Mouse (Mus musculus) CH12.LX (cell line): Measurements from ENCODE around the gene Nod2. TPM values are rescaled to one million over a fixed set of nuclear protein-coding genes. Genes with fewer than 3 reads are reported as not detected.

Experiments
- DNase-seq: peaks from one replicate; pipeline ENCODE4 v3.0.0-alpha.2; 2013; ENCODE audit errors: extremely low read depth
- H3K27ac ChIP-seq: 2 replicates; pipeline ENCODE4 v1.5.1; 2012; ENCODE audit warnings: low read depth, mild to moderate bottlenecking, control low read depth, moderate library complexity; ENCODE audit not compliant: insufficient read depth
- H3K27me3 ChIP-seq: replicated peaks from 2 replicates; pipeline ENCODE3; 2012; ENCODE audit warnings: inconsistent platforms
- H3K36me3 ChIP-seq, 2 experiments: replicated peaks in 1 of 2; 2 replicates each; pipeline versions ENCODE3 to v1.6.1; 2012; ENCODE audit warnings: inconsistent platforms in 1 of 2, low read length in 1 of 2, mild to moderate bottlenecking in 1 of 2, mixed read lengths in 1 of 2, moderate library complexity in 1 of 2; ENCODE audit not compliant: control insufficient read depth in 1 of 2, insufficient read depth in 1 of 2
- H3K4me1 ChIP-seq, 2 experiments: 2 replicates each; pipeline ENCODE4 v1.6.1; 2012; ENCODE audit warnings: inconsistent platforms in 1 of 2, moderate library complexity in 1 of 2; ENCODE audit not compliant: insufficient read depth in 2 of 2, control insufficient read depth in 1 of 2
- H3K4me2 ChIP-seq: 2 replicates; pipeline ENCODE4 v1.6.1; 2012; ENCODE audit warnings: low read depth, mild to moderate bottlenecking, control low read depth; ENCODE audit not compliant: poor library complexity, insufficient read depth, severe bottlenecking
- H3K4me3 ChIP-seq, 3 experiments: fragments of 150-350 bp in 1 of 3; sonication (generic) in 1 of 3; replicated peaks in 1 of 3; 2 replicates each; pipeline versions ENCODE3 to v1.5.1; 2011 to 2012; ENCODE audit warnings: low read depth in 2 of 3, low read length in 2 of 3, mild to moderate bottlenecking in 2 of 3, moderate library complexity in 2 of 3, control low read depth in 1 of 3, improper control_type of control experiment in 1 of 3, inconsistent platforms in 1 of 3, mixed read lengths in 1 of 3; ENCODE audit not compliant: poor library complexity in 1 of 3
- H3K79me2 ChIP-seq: replicated peaks from 2 replicates; pipeline ENCODE4 v1.6.1; 2012; ENCODE audit warnings: mild to moderate bottlenecking, moderate library complexity; ENCODE audit not compliant: control insufficient read depth, poor library complexity, insufficient read depth, severe bottlenecking; ENCODE audit errors: extremely low read depth
- H3K9ac ChIP-seq: 2 replicates; pipeline ENCODE4 v1.6.1; 2012; ENCODE audit warnings: low read depth, mild to moderate bottlenecking, control low read depth, moderate library complexity; ENCODE audit not compliant: insufficient read depth
- H3K9me3 ChIP-seq: replicated peaks from 2 replicates; pipeline ENCODE3; 2012; ENCODE audit warnings: low read length, inconsistent platforms, mixed read lengths
- CHD1 ChIP-seq: IDR thresholded peaks from 2 replicates; pipeline ENCODE4 v1.6.1; 2012; ENCODE audit warnings: low read depth, low read length, improper control_type of control experiment, inconsistent platforms
- CTCF ChIP-seq, 2 experiments: IDR thresholded peaks in 1 of 2; conservative IDR thresholded peaks in 1 of 2; 2 replicates each; pipeline ENCODE4 v1.5.1; 2011 to 2012; ENCODE audit warnings: low read depth in 2 of 2, low read length in 2 of 2, improper control_type of control experiment in 1 of 2, inconsistent platforms in 1 of 2, mild to moderate bottlenecking in 1 of 2, moderate library complexity in 1 of 2
- ELF1 ChIP-seq: IDR thresholded peaks from 2 replicates; pipeline ENCODE4 v1.6.1; 2014; ENCODE audit warnings: low read depth, mild to moderate bottlenecking, inconsistent platforms, low read length, improper control_type of control experiment
- ETS1 ChIP-seq: conservative IDR thresholded peaks from 2 replicates; pipeline ENCODE4 v1.6.1; 2012; ENCODE audit warnings: low read depth, mild to moderate bottlenecking, inconsistent platforms, low read length, improper control_type of control experiment, moderate library complexity
- GABPA ChIP-seq: IDR thresholded peaks from 2 replicates; pipeline ENCODE4 v1.6.1; 2012; ENCODE audit warnings: low read depth, low read length, improper control_type of control experiment, inconsistent platforms; ENCODE audit not compliant: insufficient replicate concordance
- MAZ ChIP-seq: IDR thresholded peaks from 2 replicates; pipeline ENCODE4 v1.6.1; 2012; ENCODE audit warnings: low read depth, mild to moderate bottlenecking, inconsistent platforms, low read length, improper control_type of control experiment, moderate library complexity
- MXI1 ChIP-seq: IDR thresholded peaks from 2 replicates; pipeline ENCODE4 v1.6.1; 2011; ENCODE audit warnings: mild to moderate bottlenecking, low read depth, low read length, improper control_type of control experiment
- NELFE ChIP-seq: IDR thresholded peaks from 2 replicates; pipeline ENCODE4 v1.6.1; 2011; ENCODE audit warnings: low read depth, low read length, improper control_type of control experiment
- NRF1 ChIP-seq: IDR thresholded peaks from 2 replicates; pipeline ENCODE4 v1.6.1; 2014; ENCODE audit warnings: low read depth, mild to moderate bottlenecking, inconsistent platforms, low read length, improper control_type of control experiment, moderate library complexity
- POLR2A ChIP-seq: IDR thresholded peaks from 2 replicates; pipeline ENCODE4 v1.6.1; 2011; ENCODE audit warnings: low read depth, mild to moderate bottlenecking, improper control_type of control experiment, low read length
- RAD21 ChIP-seq: IDR thresholded peaks from 2 replicates; pipeline ENCODE4 v1.6.1; 2011; ENCODE audit warnings: low read depth, mild to moderate bottlenecking, low read length, improper control_type of control experiment, moderate library complexity
- TCF12 ChIP-seq: IDR thresholded peaks from 2 replicates; pipeline ENCODE4 v1.6.1; 2014; ENCODE audit warnings: low read depth, mild to moderate bottlenecking, inconsistent platforms, low read length, improper control_type of control experiment
- USF2 ChIP-seq: conservative IDR thresholded peaks from 2 replicates; pipeline ENCODE4 v1.6.1; 2011; ENCODE audit warnings: low read depth, low read length, improper control_type of control experiment
- ZKSCAN1 ChIP-seq: IDR thresholded peaks from 2 replicates; pipeline ENCODE4 v1.6.1; 2012; ENCODE audit warnings: low read depth, inconsistent platforms, low read length, improper control_type of control experiment, borderline replicate concordance
- ZMIZ1 ChIP-seq: IDR thresholded peaks from 2 replicates; pipeline ENCODE4 v1.6.1; 2012; ENCODE audit warnings: low read depth, mild to moderate bottlenecking, inconsistent platforms, low read length, improper control_type of control experiment
- ZNF384 ChIP-seq: IDR thresholded peaks from 2 replicates; pipeline ENCODE4 v1.6.1; 2012; ENCODE audit warnings: low read depth, low read length, improper control_type of control experiment, inconsistent platforms
- dilution Hi-C: fragments of 300-500 bp; cut with MboI; formaldehyde crosslinking; loops from 2 replicates; pipeline ENCODE4 v1.14.3; 2020; ENCODE audit warnings: low sequenced_read_pairs; ENCODE audit not compliant: extremely low pct_unique_long_range_greater_than_20kb, extremely low pct_ligation_motif_present
- in situ Hi-C: fragments of 300-500 bp; cut with MboI; formaldehyde crosslinking; loops from 3 replicates; pipeline ENCODE4 v1.14.3; 2019; ENCODE audit warnings: low sequenced_read_pairs, low pct_ligation_motif_present, low pct_unique_long_range_greater_than_20kb, mixed read lengths
- polyA plus RNA-seq: library from polyadenylated mRNA; unstranded; fragments of >175 nt; gene quantifications from 2 replicates; pipeline ENCODE4 v1.2.1, GENCODE M21; 2012; ENCODE audit warnings: low read depth; ENCODE audit not compliant: insufficient read length
- total RNA-seq, 2 experiments: library from RNA; depleted of rRNA; stranded (reverse); fragments of 300-350 nt in 1 of 2; fragments of >200 nt in 1 of 2; gene quantifications; 2 replicates each; pipeline ENCODE4 v1.2.3; 2012 to 2014

Gene Nod2
- total and polyA plus RNA-seq, 3 experiments = 4.3 to 10.9 (median 7.5) TPM

GRCm38 (mm10) chr8:88603446-88603989 lies 43.6 kb upstream of the Nod2 start:
- no peaks in the 10 kb centered on the region for H3K27me3 ChIP-seq
- peaks cover 8% of the 10 kb centered on the region for H3K9me3 ChIP-seq
- in situ Hi-C loops (loop anchor here (25.0 kb wide), 1 partner anchor 341 kb away; the partner anchor contains the start of gene Adcy7), dilution Hi-C loops (no loop called here)
- H3K4me2 ChIP-seq = no peak overlapping the region
- peaks cover 2 to 30% of the 10 kb centered on the region in 2 experiments; a peak in 2 of 4 replicates for H3K4me1 ChIP-seq
- H3K9ac ChIP-seq = no peak overlapping the region
- H3K4me3 ChIP-seq = no peak overlapping the region
- no peaks in the 10 kb centered on the region for H3K36me3 ChIP-seq
- TF ChIP-seq POLR2A = no peak
- no peak for TF ChIP-seq USF2
- TF ChIP-seq ELF1 = no peak
- no peak for TF ChIP-seq MXI1
- TF ChIP-seq CTCF (conservative IDR thresholded peaks at IDR 0.05 in 1 of 2, IDR thresholded peaks at IDR 0.05 in 1 of 2; ENCODE audit: low read depth in 2 of 2, low read length in 2 of 2) = no peak
- TF ChIP-seq ZKSCAN1 = no peak
- TF ChIP-seq, all 38 proteins: peak for 0
- DNase-seq = no peak
- Histone ChIP-seq H3K79me2 (no peaks in the 10 kb centered on the region), H3K27ac (no peak overlapping the region)

DNA sequence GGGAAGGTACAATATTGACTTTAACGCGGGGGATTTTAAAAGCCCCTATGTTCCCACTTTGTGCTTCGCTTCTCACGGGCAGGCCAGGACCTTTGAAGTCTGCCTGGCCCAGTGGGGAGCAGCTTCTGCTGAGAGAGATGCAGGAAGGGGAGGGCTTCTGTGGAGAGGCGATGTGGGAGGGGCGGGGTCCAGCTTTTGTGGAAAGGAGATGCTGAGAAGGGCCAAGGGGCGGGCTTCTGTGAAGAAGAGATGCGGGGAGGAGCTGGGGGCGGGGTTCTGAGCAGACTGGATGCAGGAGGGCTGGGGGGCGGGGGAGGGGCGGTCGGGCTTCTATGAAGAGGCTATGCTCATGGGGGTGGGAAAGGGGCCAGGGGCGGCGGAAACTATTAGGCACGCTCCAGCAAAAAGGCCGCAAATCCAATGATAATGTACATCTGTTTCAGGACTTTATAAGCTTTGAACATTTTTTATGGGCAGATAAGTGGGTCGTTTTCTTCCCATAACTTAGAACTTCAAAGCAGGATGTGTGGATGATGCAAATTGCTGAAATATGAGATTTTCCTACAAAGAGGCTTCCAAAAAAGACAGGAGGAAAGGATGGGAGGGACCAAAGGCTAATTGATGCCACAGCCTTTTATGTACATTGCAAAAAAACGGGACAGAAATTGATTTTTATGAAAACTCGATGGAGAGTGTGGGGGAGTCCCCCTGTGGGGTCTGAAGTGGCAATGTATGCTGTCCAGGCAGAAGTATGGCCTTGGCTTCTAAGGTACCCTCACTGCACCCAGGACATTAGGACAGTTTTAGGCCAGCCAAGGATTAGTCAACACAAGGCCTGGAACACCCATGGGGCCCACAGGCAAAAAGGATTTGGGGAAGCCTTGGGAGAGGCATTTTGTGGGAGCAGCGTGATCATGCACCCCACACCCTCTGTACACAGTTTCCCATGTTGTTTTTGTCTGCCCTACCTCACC lies 42.8 kb upstream of the Nod2 start:
- no peak overlapping the region for H3K4me3 ChIP-seq
- TF ChIP-seq ZMIZ1 (no peak), NRF1 (no peak), ZNF384 (no peak), RAD21 (no peak), CHD1 (no peak), ZKSCAN1 (no peak), GABPA (no peak), NELFE (no peak), TCF12 (no peak), ETS1 (no peak), POLR2A (no peak), MAZ (no peak)
- DNase-seq = no peak
- dilution Hi-C loops (no loop called here), in situ Hi-C loops (loop anchor here (25.0 kb wide), 1 partner anchor 342 kb away; the partner anchor contains the start of gene Adcy7)
- no peaks in the 10 kb centered on the region for H3K36me3 ChIP-seq
- no peak overlapping the region for H3K9ac ChIP-seq
- H3K27me3 ChIP-seq = no peaks in the 10 kb centered on the region
- H3K4me1 ChIP-seq = peaks cover 0 to 31% of the 10 kb centered on the region in 2 experiments; a peak in 2 of 4 replicates
- H3K9me3 ChIP-seq = peaks cover 8% of the 10 kb centered on the region
- no peak overlapping the region for H3K4me2 ChIP-seq
- H3K27ac ChIP-seq = no peak overlapping the region
- H3K79me2 ChIP-seq = no peaks in the 10 kb centered on the region
